ENCODE assay signal across 21 mouse cellular contexts in genomic region chr9:57304251-57304650, GRCm38 (mm10).
"Had no signal": no experiment of that assay in that cellular context is flagged by ENCODE, and none has a peak within 500 bp of the region (broad histone marks: within the 10 kb centered on the region; RNA-seq: fewer than 3 reads in every experiment).

No protein-coding gene starts in this region.

- H3K9me3 ChIP-seq: neural tube, embryonic 13.5 days; stomach, embryonic 15.5 days had no signal

- H3K27ac ChIP-seq: limb, embryonic 13.5 days; macrophage; midbrain, embryonic 13.5 days; neural tube, embryonic 13.5 days; stomach, embryonic 15.5 days had no signal

- H3K4me1 ChIP-seq: limb, embryonic 13.5 days; midbrain, embryonic 13.5 days; neural tube, embryonic 13.5 days; stomach, embryonic 15.5 days had no signal

- H3K4me2 ChIP-seq: limb, embryonic 13.5 days; lung, embryonic 14.5 days; midbrain, embryonic 13.5 days; neural tube, embryonic 13.5 days; stomach, embryonic 15.5 days had no signal

- H3K36me3 ChIP-seq: limb, embryonic 13.5 days; midbrain, embryonic 13.5 days; neural tube, embryonic 13.5 days; stomach, embryonic 15.5 days had no signal

- H3K27me3 ChIP-seq: limb, embryonic 13.5 days; midbrain, embryonic 13.5 days; neural tube, embryonic 13.5 days; stomach, embryonic 15.5 days had no signal

- ATAC-seq: intestine, embryonic 16.5 days; lung, postnatal 0 days; midbrain, embryonic 13.5 days; midbrain, embryonic 16.5 days had no signal

- H3K4me3 ChIP-seq: limb, embryonic 13.5 days; midbrain, embryonic 13.5 days; myocyte; neural tube, embryonic 13.5 days; stomach, embryonic 15.5 days had no signal

- DNase-seq: kidney, adult 18-20 months; kidney, adult 9 months; kidney, postnatal 14 days; kidney, postnatal 4 days; left cerebral cortex, postnatal 4 days; lung, embryonic 14.5 days; retina, postnatal 1 day; right cerebral cortex, postnatal 25 days; spleen, adult 18-20 months; thymus, adult 2 months; thymus, postnatal 14 days; thymus, postnatal 4 days had no signal

- H3K9ac ChIP-seq: limb, embryonic 13.5 days; lung, embryonic 14.5 days; midbrain, embryonic 13.5 days; neural tube, embryonic 13.5 days; stomach, embryonic 15.5 days had no signal
